7 mouse cellular contexts compared by ENCODE assay signal in genomic region chr11:98961051-98961592, GRCm38 (mm10). TPM values are rescaled to one million over a fixed set of nuclear protein-coding genes. Genes with fewer than 3 reads are reported as not detected.
DNase-seq lines count a peak whose midpoint lies in the region; ATAC-seq and TF ChIP-seq lines count a peak whose summit lies in the region.

No protein-coding gene starts in this region.

- 5% methylated on average over 18 of the region's 18 CpGs for WGBS in forebrain, embryonic 12.5 days
- 4% methylated on average over 18 of the region's 18 CpGs for WGBS in intestine, embryonic 16.5 days

- no peak for TF ChIP-seq EP300 in ES-Bruce4 (IDR thresholded peaks at IDR 0.05; ENCODE audit: insufficient read depth, low read depth, low read length)

- H3K4me3 ChIP-seq in ES-Bruce4 (ENCODE audit: low read depth, low read length) = peak overlapping the region; percentile 89
- H3K4me3 ChIP-seq in forebrain, embryonic 12.5 days (replicated peaks) = peak overlapping the region; percentile 63
- peak overlapping the region; percentile 63 for H3K4me3 ChIP-seq in intestine, embryonic 16.5 days (ENCODE audit: low read length)

- peak overlapping the region; percentile 90 for H3K9ac ChIP-seq in ES-Bruce4 (ENCODE audit: low read depth, poor library complexity, severe bottlenecking)
- peak overlapping the region; percentile 71 for H3K9ac ChIP-seq in forebrain, embryonic 12.5 days
- peak overlapping the region; percentile 76 for H3K9ac ChIP-seq in intestine, embryonic 16.5 days (ENCODE audit: low read depth, low read length)

- no peaks in the 10 kb centered on the region for H3K36me3 ChIP-seq in ES-Bruce4 (ENCODE audit: control insufficient read depth, insufficient read depth, low read length, poor library complexity, severe bottlenecking)
- no peaks in the 10 kb centered on the region for H3K36me3 ChIP-seq in forebrain, embryonic 12.5 days (replicated peaks)
- H3K36me3 ChIP-seq in intestine, embryonic 16.5 days (ENCODE audit: control insufficient read depth, insufficient read depth, low read length) = no peaks in the 10 kb centered on the region

- intact Hi-C loops in left cerebral cortex, postnatal 25 days (cut with DNase I) = no loop called here

- ATAC-seq in forebrain, embryonic 12.5 days (ENCODE audit: low FRiP score) = no peak
- no peak for ATAC-seq in intestine, embryonic 16.5 days

- no peaks in the 10 kb centered on the region for H3K9me3 ChIP-seq in ES-Bruce4 (replicated peaks; ENCODE audit: control insufficient read depth, insufficient read depth, low read length, poor library complexity, severe bottlenecking)
- H3K9me3 ChIP-seq in forebrain, embryonic 12.5 days = no peaks in the 10 kb centered on the region
- no peaks in the 10 kb centered on the region for H3K9me3 ChIP-seq in intestine, embryonic 16.5 days (ENCODE audit: control insufficient read depth, low read length)

- no peak for TF ChIP-seq POLR2A in ES-Bruce4 (IDR thresholded peaks at IDR 0.05; ENCODE audit: insufficient read depth, low read length)

- H3K27ac ChIP-seq in ES-Bruce4 (ENCODE audit: insufficient read depth, low read length) = peak overlapping the region; percentile 39; the same call in 1 of the 2 replicates
- no peak overlapping the region for H3K27ac ChIP-seq in forebrain, embryonic 12.5 days
- peak overlapping the region; percentile 97 for H3K27ac ChIP-seq in intestine, embryonic 16.5 days (ENCODE audit: low read length)

- H3K27me3 ChIP-seq in ES-Bruce4 (ENCODE audit: control insufficient read depth, insufficient read depth, low read length, poor library complexity, severe bottlenecking) = no peaks in the 10 kb centered on the region
- H3K27me3 ChIP-seq in forebrain, embryonic 12.5 days = peaks cover 32% of the 10 kb centered on the region
- H3K27me3 ChIP-seq in intestine, embryonic 16.5 days (replicated peaks; ENCODE audit: control insufficient read depth, insufficient read depth, low read length) = no peaks in the 10 kb centered on the region

- H3K4me1 ChIP-seq in ES-Bruce4 (ENCODE audit: control insufficient read depth, insufficient read depth, low read length) = peaks cover 4% of the 10 kb centered on the region
- peaks cover 73% of the 10 kb centered on the region for H3K4me1 ChIP-seq in forebrain, embryonic 12.5 days
- peaks cover 63% of the 10 kb centered on the region for H3K4me1 ChIP-seq in intestine, embryonic 16.5 days (ENCODE audit: control insufficient read depth, insufficient read depth, low read length)

- H3K4me2 ChIP-seq in forebrain, embryonic 12.5 days = peak overlapping the region; percentile 100
- peak overlapping the region; percentile 100 for H3K4me2 ChIP-seq in intestine, embryonic 16.5 days (ENCODE audit: low read depth, low read length)

- no peak for TF ChIP-seq CTCF in ES-Bruce4 (IDR thresholded peaks at IDR 0.05; ENCODE audit: low read depth, low read length)

- peak; percentile 73 for DNase-seq in 3T3-L1 (ENCODE audit: low read depth, low spot score)
- DNase-seq in lung, postnatal 10 days = peak; percentile 65
- no peak for DNase-seq in retina, postnatal 1 day
- no peak for DNase-seq in left cerebral cortex, postnatal 25 days (ENCODE audit: low spot score in 2 of 2)

RNA-seq across cellular contexts. Expression of gene Gjd3, which starts 21.7 kb away (rescaled TPM):
- polyA plus RNA-seq in ES-Bruce4 (2011; ENCODE audit: insufficient read depth, insufficient read length, low read depth, missing spikeins) = not detected in 2 replicates
- 0.24 and 0.47 TPM in 2 replicates for polyA plus RNA-seq in forebrain, embryonic 12.5 days (2016; fragmentation: Nextera tagmentation; extraction: Ambion mirVana)
- 0.17 TPM in 1 of 2 replicates, not detected in the other for polyA plus RNA-seq in intestine, embryonic 16.5 days (2015; fragmentation: Nextera tagmentation; extraction: Ambion mirVana)
- total RNA-seq in left cerebral cortex, postnatal 25 days (2021) = 1 to 10 TPM; 2.9 to 3.0 TPM

RNA-seq across cellular contexts. Expression of gene Rara, which starts 33.5 kb away (rescaled TPM):
- 23.7 and 26.3 TPM in 2 replicates for polyA plus RNA-seq in ES-Bruce4 (2011; ENCODE audit: insufficient read depth, insufficient read length, low read depth, missing spikeins)
- 14.0 and 16.4 TPM in 2 replicates for polyA plus RNA-seq in forebrain, embryonic 12.5 days (2016; fragmentation: Nextera tagmentation; extraction: Ambion mirVana)
- 28.2 and 31.2 TPM in 2 replicates for polyA plus RNA-seq in intestine, embryonic 16.5 days (2015; fragmentation: Nextera tagmentation; extraction: Ambion mirVana)
- total RNA-seq in left cerebral cortex, postnatal 25 days (2021) = 10 to 100 TPM in 1 of 2 experiments, 1 to 10 TPM in 1; 9.4 to 12.1 TPM

RNA-seq across cellular contexts. Expression of gene Cdc6, which starts 53.5 kb away (rescaled TPM):
- polyA plus RNA-seq in ES-Bruce4 (2011; ENCODE audit: insufficient read depth, insufficient read length, low read depth, missing spikeins) = 54.3 and 55.8 TPM in 2 replicates
- polyA plus RNA-seq in forebrain, embryonic 12.5 days (2016; fragmentation: Nextera tagmentation; extraction: Ambion mirVana) = 38.0 and 43.1 TPM in 2 replicates
- polyA plus RNA-seq in intestine, embryonic 16.5 days (2015; fragmentation: Nextera tagmentation; extraction: Ambion mirVana) = 18.9 and 23.0 TPM in 2 replicates
- under 1 TPM; 0.21 to 0.60 TPM for total RNA-seq in left cerebral cortex, postnatal 25 days (2021)

Comparison
In these comparisons a context has a peak if more than half of its experiments do, and no peak if none do; other contexts are left out.
1. DNase-seq: peak in 3T3-L1 (single experiment) and lung, postnatal 10 days (single experiment); none in retina, postnatal 1 day (single experiment) and left cerebral cortex, postnatal 25 days (0 of 2).
2. Peak in every context shown above with its lines, with median percentiles within 50 percentile points of each other: H3K4me3 ChIP-seq and H3K9ac ChIP-seq.